Mouse (Mus musculus) CH12.LX (cell line): Measurements from ENCODE around the gene Ireb2. TPM values are rescaled to one million over a fixed set of nuclear protein-coding genes. Genes with fewer than 3 reads are reported as not detected.

ENCODE experiments used
- DNase-seq: peaks from one replicate; pipeline ENCODE4 v3.0.0-alpha.2; 2013; ENCODE audit errors: extremely low read depth
- H3K27ac ChIP-seq: 2 replicates; pipeline ENCODE4 v1.5.1; 2012; ENCODE audit warnings: low read depth, mild to moderate bottlenecking, control low read depth, moderate library complexity; ENCODE audit not compliant: insufficient read depth
- H3K27me3 ChIP-seq: replicated peaks from 2 replicates; pipeline ENCODE3; 2012; ENCODE audit warnings: inconsistent platforms
- H3K36me3 ChIP-seq, 2 experiments: replicated peaks in 1 of 2; 2 replicates each; pipeline versions ENCODE3 to v1.6.1; 2012; ENCODE audit warnings: inconsistent platforms in 1 of 2, low read length in 1 of 2, mild to moderate bottlenecking in 1 of 2, mixed read lengths in 1 of 2, moderate library complexity in 1 of 2; ENCODE audit not compliant: control insufficient read depth in 1 of 2, insufficient read depth in 1 of 2
- H3K4me1 ChIP-seq, 2 experiments: 2 replicates each; pipeline ENCODE4 v1.6.1; 2012; ENCODE audit warnings: inconsistent platforms in 1 of 2, moderate library complexity in 1 of 2; ENCODE audit not compliant: insufficient read depth in 2 of 2, control insufficient read depth in 1 of 2
- H3K4me2 ChIP-seq: 2 replicates; pipeline ENCODE4 v1.6.1; 2012; ENCODE audit warnings: low read depth, mild to moderate bottlenecking, control low read depth; ENCODE audit not compliant: poor library complexity, insufficient read depth, severe bottlenecking
- H3K4me3 ChIP-seq, 3 experiments: fragments of 150-350 bp in 1 of 3; sonication (generic) in 1 of 3; replicated peaks in 1 of 3; 2 replicates each; pipeline versions ENCODE3 to v1.5.1; 2011 to 2012; ENCODE audit warnings: low read depth in 2 of 3, low read length in 2 of 3, mild to moderate bottlenecking in 2 of 3, moderate library complexity in 2 of 3, control low read depth in 1 of 3, improper control_type of control experiment in 1 of 3, inconsistent platforms in 1 of 3, mixed read lengths in 1 of 3; ENCODE audit not compliant: poor library complexity in 1 of 3
- H3K79me2 ChIP-seq: replicated peaks from 2 replicates; pipeline ENCODE4 v1.6.1; 2012; ENCODE audit warnings: mild to moderate bottlenecking, moderate library complexity; ENCODE audit not compliant: control insufficient read depth, poor library complexity, insufficient read depth, severe bottlenecking; ENCODE audit errors: extremely low read depth
- H3K9ac ChIP-seq: 2 replicates; pipeline ENCODE4 v1.6.1; 2012; ENCODE audit warnings: low read depth, mild to moderate bottlenecking, control low read depth, moderate library complexity; ENCODE audit not compliant: insufficient read depth
- H3K9me3 ChIP-seq: replicated peaks from 2 replicates; pipeline ENCODE3; 2012; ENCODE audit warnings: low read length, inconsistent platforms, mixed read lengths
- CHD1 ChIP-seq: IDR thresholded peaks from 2 replicates; pipeline ENCODE4 v1.6.1; 2012; ENCODE audit warnings: low read depth, low read length, improper control_type of control experiment, inconsistent platforms
- CTCF ChIP-seq, 2 experiments: IDR thresholded peaks in 1 of 2; conservative IDR thresholded peaks in 1 of 2; 2 replicates each; pipeline ENCODE4 v1.5.1; 2011 to 2012; ENCODE audit warnings: low read depth in 2 of 2, low read length in 2 of 2, improper control_type of control experiment in 1 of 2, inconsistent platforms in 1 of 2, mild to moderate bottlenecking in 1 of 2, moderate library complexity in 1 of 2
- E2F4 ChIP-seq: IDR thresholded peaks from 2 replicates; pipeline ENCODE4 v1.6.1; 2011; ENCODE audit warnings: low read depth, low read length, improper control_type of control experiment; ENCODE audit not compliant: insufficient replicate concordance
- EP300 ChIP-seq: IDR thresholded peaks from 2 replicates; pipeline ENCODE4 v1.6.1; 2011; ENCODE audit warnings: low read length, improper control_type of control experiment
- GABPA ChIP-seq: IDR thresholded peaks from 2 replicates; pipeline ENCODE4 v1.6.1; 2012; ENCODE audit warnings: low read depth, low read length, improper control_type of control experiment, inconsistent platforms; ENCODE audit not compliant: insufficient replicate concordance
- IRF4 ChIP-seq: IDR thresholded peaks from 2 replicates; pipeline ENCODE4 v1.6.1; 2014; ENCODE audit warnings: low read depth, mild to moderate bottlenecking, inconsistent platforms, low read length, improper control_type of control experiment
- JUN ChIP-seq: IDR thresholded peaks from 2 replicates; pipeline ENCODE4 v1.6.1; 2011; ENCODE audit warnings: low read depth, mild to moderate bottlenecking, low read length, improper control_type of control experiment, moderate library complexity; ENCODE audit not compliant: insufficient read depth
- JUND ChIP-seq: conservative IDR thresholded peaks from 2 replicates; pipeline ENCODE4 v1.6.1; 2011; ENCODE audit warnings: low read depth, low read length, improper control_type of control experiment
- MAX ChIP-seq: IDR thresholded peaks from 2 replicates; pipeline ENCODE4 v1.6.1; 2011; ENCODE audit warnings: low read length, improper control_type of control experiment
- MYC ChIP-seq: IDR thresholded peaks from 2 replicates; pipeline ENCODE4 v1.6.1; 2011; ENCODE audit warnings: low read depth, mild to moderate bottlenecking, improper control_type of control experiment, low read length
- NRF1 ChIP-seq: IDR thresholded peaks from 2 replicates; pipeline ENCODE4 v1.6.1; 2014; ENCODE audit warnings: low read depth, mild to moderate bottlenecking, inconsistent platforms, low read length, improper control_type of control experiment, moderate library complexity
- POLR2AphosphoS2 ChIP-seq: IDR thresholded peaks from 2 replicates; pipeline ENCODE4 v1.6.1; 2011; ENCODE audit warnings: low read depth, low read length, improper control_type of control experiment
- RCOR1 ChIP-seq: conservative IDR thresholded peaks from 2 replicates; pipeline ENCODE4 v1.6.1; 2012; ENCODE audit warnings: low read depth, mild to moderate bottlenecking, inconsistent platforms, low read length, improper control_type of control experiment
- TBP ChIP-seq: conservative IDR thresholded peaks from 2 replicates; pipeline ENCODE4 v1.6.1; 2011; ENCODE audit warnings: low read depth, low read length, improper control_type of control experiment
- UBTF ChIP-seq: IDR thresholded peaks from 2 replicates; pipeline ENCODE4 v1.6.1; 2012; ENCODE audit warnings: low read depth, mild to moderate bottlenecking, inconsistent platforms, low read length, improper control_type of control experiment, moderate library complexity
- USF1 ChIP-seq: IDR thresholded peaks from 2 replicates; pipeline ENCODE4 v1.6.1; 2014; ENCODE audit warnings: low read depth, mild to moderate bottlenecking, inconsistent platforms, low read length, improper control_type of control experiment
- ZC3H11A ChIP-seq: IDR thresholded peaks from 2 replicates; pipeline ENCODE4 v1.6.1; 2012; ENCODE audit warnings: low read depth, mild to moderate bottlenecking, inconsistent platforms, low read length, improper control_type of control experiment
- ZMIZ1 ChIP-seq: IDR thresholded peaks from 2 replicates; pipeline ENCODE4 v1.6.1; 2012; ENCODE audit warnings: low read depth, mild to moderate bottlenecking, inconsistent platforms, low read length, improper control_type of control experiment
- ZNF384 ChIP-seq: IDR thresholded peaks from 2 replicates; pipeline ENCODE4 v1.6.1; 2012; ENCODE audit warnings: low read depth, low read length, improper control_type of control experiment, inconsistent platforms
- dilution Hi-C: fragments of 300-500 bp; cut with MboI; formaldehyde crosslinking; loops from 2 replicates; pipeline ENCODE4 v1.14.3; 2020; ENCODE audit warnings: low sequenced_read_pairs; ENCODE audit not compliant: extremely low pct_unique_long_range_greater_than_20kb, extremely low pct_ligation_motif_present
- in situ Hi-C: fragments of 300-500 bp; cut with MboI; formaldehyde crosslinking; loops from 3 replicates; pipeline ENCODE4 v1.14.3; 2019; ENCODE audit warnings: low sequenced_read_pairs, low pct_ligation_motif_present, low pct_unique_long_range_greater_than_20kb, mixed read lengths
- polyA plus RNA-seq: library from polyadenylated mRNA; unstranded; fragments of >175 nt; gene quantifications from 2 replicates; pipeline ENCODE4 v1.2.1, GENCODE M21; 2012; ENCODE audit warnings: low read depth; ENCODE audit not compliant: insufficient read length
- total RNA-seq, 2 experiments: library from RNA; depleted of rRNA; stranded (reverse); fragments of 300-350 nt in 1 of 2; fragments of >200 nt in 1 of 2; gene quantifications; 2 replicates each; pipeline ENCODE4 v1.2.3; 2012 to 2014

The Ireb2 gene
- total and polyA plus RNA-seq, 3 experiments = 15.0 to 39.8 (median 37.6) TPM

- Histone ChIP-seq H3K36me3 (no peaks in the 10 kb centered on the region), H3K9me3 (no peaks in the 10 kb centered on the region), H3K27me3 (no peaks in the 10 kb centered on the region), H3K79me2 (no peaks in the 10 kb centered on the region), H3K4me3 (no peak overlapping the region), H3K4me1 (no peaks in the 10 kb centered on the region), H3K9ac (no peak overlapping the region)
- DNase-seq = no peak
- in situ Hi-C loops = loop anchor here (10.0 kb wide), 1 partner anchor 267 kb away; no protein-coding TSS in a partner anchor
- dilution Hi-C loops = no loop called here
- TF ChIP-seq MAX = no peak
- TF ChIP-seq POLR2AphosphoS2 = no peak
- TF ChIP-seq GABPA = no peak
- TF ChIP-seq CTCF (conservative IDR thresholded peaks at IDR 0.05 in 1 of 2, IDR thresholded peaks at IDR 0.05 in 1 of 2; ENCODE audit: low read depth in 2 of 2, low read length in 2 of 2) = no peak
- no peak for TF ChIP-seq NRF1
- TF ChIP-seq UBTF = no peak
- no peak for TF ChIP-seq RCOR1
- TF ChIP-seq IRF4 = no peak
- TF ChIP-seq ZNF384 = no peak
- no peak for TF ChIP-seq JUND
- TF ChIP-seq EP300 = no peak
- TF ChIP-seq JUN = no peak
- no peak for TF ChIP-seq CHD1
- no peak for TF ChIP-seq MYC
- no peak for TF ChIP-seq ZMIZ1
- no peak for TF ChIP-seq TBP
- TF ChIP-seq USF1 = no peak
- no peak for TF ChIP-seq ZC3H11A
- TF ChIP-seq, all 38 proteins: peak for 0
- H3K4me2 ChIP-seq = no peak overlapping the region
- no peak overlapping the region for H3K27ac ChIP-seq
These were observed 25.8 kb upstream of the Ireb2 start for GRCm38 (mm10) chr9:54837835-54838234.

- TF ChIP-seq USF1 (no peak), MYC (no peak), E2F4 (no peak)
- Histone ChIP-seq H3K4me2 (no peak overlapping the region), H3K9ac (no peak overlapping the region), H3K79me2 (no peaks in the 10 kb centered on the region), H3K4me1 (0 out of 4 replicates have a peak, but pooled peaks cover 0 to 5% of the 10 kb centered on the region in 2 experiments), H3K27ac (no peak overlapping the region), H3K27me3 (no peaks in the 10 kb centered on the region), H3K4me3 (no peak overlapping the region), H3K36me3 (no peaks in the 10 kb centered on the region), H3K9me3 (no peaks in the 10 kb centered on the region)
- dilution Hi-C loops = no loop called here
- no peak for DNase-seq
- in situ Hi-C loops = no loop called here
These were observed 23.4 kb upstream of the Ireb2 start for GRCm38 (mm10) chr9:54840145-54840544.
